Mouse (Mus musculus) Muller cell, postnatal 12 days (primary cell): ENCODE data around the gene 1700067K01Rik.

Experiments
- DNase-seq: peaks from one replicate; pipeline ENCODE4 v3.0.0-alpha.2; 2015; ENCODE audit errors: inconsistent ontology term

The 1700067K01Rik gene

GRCm38 (mm10) chr8:84001281-84002000 is at the start of gene 1700067K01Rik:
Gene 1700067K01Rik (plus strand): TSS chr8:84001502.
- DNase-seq = no peak

GRCm38 (mm10) chr8:83954749-83955105 is 46.6 kb upstream of the 1700067K01Rik start:
- no peak for DNase-seq

- peak; percentile 100 for DNase-seq
Observed at GRCm38 (mm10) chr8:83955106-83955957, 46.0 kb upstream of the 1700067K01Rik start, which contains the start of the genes Gm10644 and Asf1b. Gene Gm10644 (minus strand): TSS chr8:83955205. Gene Asf1b (plus strand): TSS chr8:83955507.

GRCm38 (mm10) chr8:83955958-83956218 is 45.4 kb upstream of the 1700067K01Rik start:
- DNase-seq = no peak

- DNase-seq = no peak
Observed at GRCm38 (mm10) chr8:83956789-83957188, 44.5 kb upstream of the 1700067K01Rik start.

- no peak for DNase-seq
Observed at GRCm38 (mm10) chr8:83964015-83964765, 37.1 kb upstream of the 1700067K01Rik start.

GRCm38 (mm10) chr8:83967701-83968100 is 33.6 kb upstream of the 1700067K01Rik start:
- no peak for DNase-seq

GRCm38 (mm10) chr8:83971121-83971520 is 30.2 kb upstream of the 1700067K01Rik start:
- DNase-seq = no peak

GRCm38 (mm10) chr8:83971661-83972060 is 29.6 kb upstream of the 1700067K01Rik start:
- DNase-seq = no peak

GRCm38 (mm10) chr8:83972150-83973120 is 28.9 kb upstream of the 1700067K01Rik start, which contains the start of gene Prkaca:
Gene Prkaca (plus strand): TSS chr8:83972993.
- peak; percentile 99 for DNase-seq

GRCm38 (mm10) chr8:83973161-83974031 is 27.9 kb upstream of the 1700067K01Rik start:
- DNase-seq = peak; percentile 36

- no peak for DNase-seq
Observed at GRCm38 (mm10) chr8:83974521-83974920, 26.8 kb upstream of the 1700067K01Rik start.

- DNase-seq = no peak
Observed at GRCm38 (mm10) chr8:83976101-83976630, 25.1 kb upstream of the 1700067K01Rik start.

GRCm38 (mm10) chr8:83976779-83977350 is 24.4 kb upstream of the 1700067K01Rik start:
- DNase-seq = no peak

GRCm38 (mm10) chr8:83977646-83978045 is 23.7 kb upstream of the 1700067K01Rik start:
- no peak for DNase-seq

GRCm38 (mm10) chr8:83978200-83978599 is 23.1 kb upstream of the 1700067K01Rik start:
- DNase-seq = no peak

- no peak for DNase-seq
Observed at GRCm38 (mm10) chr8:83980250-83980649, 21.1 kb upstream of the 1700067K01Rik start.

GRCm38 (mm10) chr8:83980845-83981244 is 20.5 kb upstream of the 1700067K01Rik start:
- no peak for DNase-seq

- no peak for DNase-seq
Observed at GRCm38 (mm10) chr8:83981533-83981932, 19.8 kb upstream of the 1700067K01Rik start.
